Mouse (Mus musculus) midbrain, embryonic 15.5 days (tissue): ENCODE measurements around the gene Mdfi. TPM values are rescaled to one million over a fixed set of nuclear protein-coding genes. Genes with fewer than 3 reads are reported as not detected.
A peak's percentile ranks its signal among the peaks of the same experiment; 100 is the strongest.

Source experiments
- ATAC-seq: fragments of 200-750 bp; cut with Nextera tagmentation; replicated peaks from 2 replicates; pipeline ENCODE4 v1.8.0; 2017; ENCODE audit warnings: moderate TSS enrichment
- H3K27ac ChIP-seq: fragments of 300-500 bp; sonication (generic); 2 replicates; pipeline ENCODE4 v1.5.1; 2015; ENCODE audit warnings: mild to moderate bottlenecking, inconsistent platforms
- H3K27me3 ChIP-seq: fragments of 300-500 bp; sonication (generic); replicated peaks from 2 replicates; pipeline ENCODE4 v1.6.1; 2015; ENCODE audit warnings: inconsistent platforms
- H3K36me3 ChIP-seq: fragments of 300-500 bp; sonication (generic); replicated peaks from 2 replicates; pipeline ENCODE4 v1.6.1; 2015; ENCODE audit warnings: inconsistent platforms
- H3K4me1 ChIP-seq: fragments of 300-500 bp; sonication (generic); 2 replicates; pipeline ENCODE4 v1.6.1; 2015; ENCODE audit warnings: inconsistent platforms
- H3K4me2 ChIP-seq: fragments of 300-500 bp; sonication (generic); 2 replicates; pipeline ENCODE4 v1.6.1; 2015; ENCODE audit warnings: inconsistent platforms, mild to moderate bottlenecking, moderate library complexity
- H3K4me3 ChIP-seq: fragments of 300-500 bp; sonication (generic); 2 replicates; pipeline ENCODE4 v1.5.1; 2015; ENCODE audit warnings: mild to moderate bottlenecking, inconsistent platforms
- H3K9ac ChIP-seq: fragments of 300-500 bp; sonication (generic); 2 replicates; pipeline ENCODE4 v1.6.1; 2015; ENCODE audit warnings: mild to moderate bottlenecking, inconsistent platforms
- H3K9me3 ChIP-seq: fragments of 300-500 bp; sonication (generic); 2 replicates; pipeline ENCODE4 v1.6.1; 2016; ENCODE audit warnings: inconsistent platforms
- WGBS: fragments of 180-500 bp; shearing (Covaris S2); methylation state at CpG from one replicate; pipeline ENCODE4 v1.1.7; 2015; ENCODE audit warnings: mixed read lengths; 5-methylcytosine and 5-hydroxymethylcytosine counted together
- polyA plus RNA-seq: library from polyadenylated mRNA; unstranded; fragments of >200 nt; fragmentation: Nextera tagmentation; extraction: Ambion mirVana; gene quantifications from 2 replicates; pipeline ENCODE4 v1.2.1, GENCODE M21; 2015

The Mdfi gene
- polyA plus RNA-seq = 2.7 and 3.6 TPM in 2 replicates

- no peak within 1 kb of the TSS for H3K27ac ChIP-seq
- WGBS = 5% methylated on average over 18 of the region's 18 CpGs
- peak within 1 kb of the TSS; percentile 53 for H3K4me3 ChIP-seq
- no peak within 1 kb of the TSS; the same call in 1 of the 2 replicates for H3K9ac ChIP-seq
- H3K4me2 ChIP-seq = peak within 1 kb of the TSS; percentile 99
- no peaks in the 10 kb centered on the region for H3K36me3 ChIP-seq
- no peaks in the 10 kb centered on the region for H3K9me3 ChIP-seq
- no peak for ATAC-seq
- H3K4me1 ChIP-seq = peaks cover 31% of the 10 kb centered on the region
- peaks cover 46% of the 10 kb centered on the region for H3K27me3 ChIP-seq
Measured at GRCm38 (mm10) chr17:47834482-47834767, at the start of gene Mdfi. Gene Mdfi, minus strand, starts transcription at chr17:47834691.

GRCm38 (mm10) chr17:47883099-47883498 is 48.6 kb upstream of the Mdfi start:
- Histone ChIP-seq H3K36me3 (no peaks in the 10 kb centered on the region), H3K4me3 (no peak overlapping the region), H3K27me3 (no peaks in the 10 kb centered on the region), H3K27ac (no peak overlapping the region), H3K4me1 (peaks cover 30% of the 10 kb centered on the region), H3K9ac (no peak overlapping the region), H3K9me3 (no peaks in the 10 kb centered on the region), H3K4me2 (no peak overlapping the region)
- ATAC-seq = no peak
- 79% methylated on average over 5 of the region's 5 CpGs for WGBS

- Histone ChIP-seq H3K4me2 (no peak overlapping the region), H3K9me3 (no peaks in the 10 kb centered on the region), H3K36me3 (no peaks in the 10 kb centered on the region), H3K27ac (no peak overlapping the region), H3K4me1 (peaks cover 36% of the 10 kb centered on the region), H3K27me3 (no peaks in the 10 kb centered on the region), H3K4me3 (no peak overlapping the region), H3K9ac (no peak overlapping the region)
- WGBS = 61% methylated on average over 13 of the region's 13 CpGs
- no peak for ATAC-seq
Measured at GRCm38 (mm10) chr17:47881330-47881729, 46.8 kb upstream of the Mdfi start.

- no peaks in the 10 kb centered on the region for H3K27me3 ChIP-seq
- ATAC-seq = peak; percentile 18
- peaks cover 52% of the 10 kb centered on the region for H3K4me1 ChIP-seq
- H3K4me3 ChIP-seq = peak overlapping the region; percentile 43
- peak overlapping the region; percentile 75 for H3K27ac ChIP-seq
- no peaks in the 10 kb centered on the region for H3K9me3 ChIP-seq
- 0 out of 2 replicates have a peak, but pooled peaks cover 5% of the 10 kb centered on the region for H3K36me3 ChIP-seq
- H3K4me2 ChIP-seq = peak overlapping the region; percentile 70
- 22% methylated on average over 3 of the region's 3 CpGs for WGBS
- peak overlapping the region; percentile 55; the same call in 1 of the 2 replicates for H3K9ac ChIP-seq
Measured at GRCm38 (mm10) chr17:47879207-47879606, 44.7 kb upstream of the Mdfi start.

- ATAC-seq = peak; percentile 82
- 4% methylated on average over 35 of the region's 35 CpGs for WGBS
Measured at GRCm38 (mm10) chr17:47878378-47879089, 44.0 kb upstream of the Mdfi start.

GRCm38 (mm10) chr17:47877715-47878377 is 43.4 kb upstream of the Mdfi start:
- 0 out of 2 replicates have a peak, but pooled peaks cover 5% of the 10 kb centered on the region for H3K36me3 ChIP-seq
- peak overlapping the region; percentile 43 for H3K4me3 ChIP-seq
- H3K27ac ChIP-seq = peak overlapping the region; percentile 75
- no peaks in the 10 kb centered on the region for H3K27me3 ChIP-seq
- H3K4me1 ChIP-seq = peaks cover 65% of the 10 kb centered on the region
- ATAC-seq = peak; percentile 31
- H3K9ac ChIP-seq = peak overlapping the region; percentile 55
- H3K9me3 ChIP-seq = no peaks in the 10 kb centered on the region
- peak overlapping the region; percentile 70 for H3K4me2 ChIP-seq
- WGBS = 21% methylated on average over 10 of the region's 10 CpGs

More at GRCm38 (mm10) chr17:47878378-47879089, 44.0 kb upstream of the Mdfi start:
- Histone ChIP-seq H3K27ac (peak overlapping the region; percentile 75), H3K27me3 (no peaks in the 10 kb centered on the region), H3K9ac (peak overlapping the region; percentile 55), H3K4me2 (peak overlapping the region; percentile 70), H3K9me3 (no peaks in the 10 kb centered on the region), H3K4me3 (peak overlapping the region; percentile 43), H3K4me1 (peaks cover 59% of the 10 kb centered on the region), H3K36me3 (0 out of 2 replicates have a peak, but pooled peaks cover 5% of the 10 kb centered on the region)

- H3K27ac ChIP-seq = peak overlapping the region; percentile 75
- no peaks in the 10 kb centered on the region for H3K27me3 ChIP-seq
- peaks cover 73% of the 10 kb centered on the region for H3K4me1 ChIP-seq
- WGBS = 10% methylated on average over 26 of the region's 26 CpGs
- peak overlapping the region; percentile 55 for H3K9ac ChIP-seq
- no peak for ATAC-seq
- 0 out of 2 replicates have a peak, but pooled peaks cover 5% of the 10 kb centered on the region for H3K36me3 ChIP-seq
- H3K4me2 ChIP-seq = peak overlapping the region; percentile 70
- peak overlapping the region; percentile 43 for H3K4me3 ChIP-seq
- H3K9me3 ChIP-seq = no peaks in the 10 kb centered on the region
Measured at GRCm38 (mm10) chr17:47876776-47877714, 42.6 kb upstream of the Mdfi start.

GRCm38 (mm10) chr17:47873341-47873791 is 38.9 kb upstream of the Mdfi start:
- H3K4me3 ChIP-seq = no peak overlapping the region
- peaks cover 63% of the 10 kb centered on the region for H3K4me1 ChIP-seq
- WGBS = 10% methylated on average over 9 of the region's 9 CpGs
- H3K27me3 ChIP-seq = no peaks in the 10 kb centered on the region
- peak overlapping the region; percentile 82 for H3K27ac ChIP-seq
- peak overlapping the region; percentile 33 for H3K4me2 ChIP-seq
- no peaks in the 10 kb centered on the region for H3K9me3 ChIP-seq
- 0 out of 2 replicates have a peak, but pooled peaks cover 10% of the 10 kb centered on the region for H3K36me3 ChIP-seq
- peak; percentile 31 for ATAC-seq
- no peak overlapping the region for H3K9ac ChIP-seq

GRCm38 (mm10) chr17:47872311-47873011 is 38.0 kb upstream of the Mdfi start:
- Histone ChIP-seq H3K36me3 (0 out of 2 replicates have a peak, but pooled peaks cover 10% of the 10 kb centered on the region), H3K27me3 (no peaks in the 10 kb centered on the region), H3K4me2 (peak overlapping the region; percentile 24), H3K9ac (no peak overlapping the region; the same call in 1 of the 2 replicates), H3K4me3 (no peak overlapping the region), H3K27ac (peak overlapping the region; percentile 82), H3K9me3 (no peaks in the 10 kb centered on the region), H3K4me1 (peaks cover 54% of the 10 kb centered on the region)
- WGBS = 22% methylated on average over 31 of the region's 31 CpGs
- ATAC-seq = peak; percentile 43

- WGBS = 93% methylated on average over 10 of the region's 10 CpGs
- Histone ChIP-seq H3K4me1 (peaks cover 31% of the 10 kb centered on the region), H3K9me3 (no peaks in the 10 kb centered on the region), H3K27ac (no peak overlapping the region), H3K4me2 (no peak overlapping the region), H3K27me3 (no peaks in the 10 kb centered on the region), H3K4me3 (no peak overlapping the region), H3K9ac (no peak overlapping the region), H3K36me3 (0 out of 2 replicates have a peak, but pooled peaks cover 5% of the 10 kb centered on the region)
- ATAC-seq = no peak
Measured at GRCm38 (mm10) chr17:47869874-47870273, 35.4 kb upstream of the Mdfi start.

GRCm38 (mm10) chr17:47866037-47866436 is 31.5 kb upstream of the Mdfi start:
- Histone ChIP-seq H3K36me3 (0 out of 2 replicates have a peak, but pooled peaks cover 4% of the 10 kb centered on the region), H3K9me3 (no peaks in the 10 kb centered on the region), H3K27ac (no peak overlapping the region), H3K4me1 (0 out of 2 replicates have a peak, but pooled peaks cover 5% of the 10 kb centered on the region), H3K4me3 (no peak overlapping the region), H3K27me3 (no peaks in the 10 kb centered on the region), H3K9ac (no peak overlapping the region), H3K4me2 (no peak overlapping the region)
- no peak for ATAC-seq
- 72% methylated on average over 10 of the region's 10 CpGs for WGBS
